Mouse (Mus musculus): ENCODE data around the gene Akr1c6.
"Not testable (repeated sequence)": the region's sequence is repeated elsewhere in the genome, so short reads cannot be mapped to it uniquely, and the experiment has no call there.

The Akr1c6 gene

DNA sequence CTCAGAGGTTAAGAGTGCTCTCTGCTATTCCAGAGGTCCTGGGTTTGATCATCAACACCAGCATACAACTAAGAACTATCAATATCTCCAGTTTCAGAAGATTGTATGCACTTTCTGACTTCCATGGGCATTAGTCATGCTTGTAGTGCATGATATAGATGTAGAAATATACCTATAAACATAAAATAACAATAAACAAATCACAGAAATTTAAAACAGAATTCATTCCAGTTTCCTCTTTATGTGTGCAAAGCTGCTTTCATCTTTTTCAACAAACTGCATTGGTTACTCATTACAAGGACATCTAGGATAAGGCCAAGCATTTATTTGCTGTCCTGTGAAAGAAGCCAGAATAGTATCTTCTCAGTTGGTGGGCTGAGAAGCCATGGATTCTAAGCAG is at the start of gene Akr1c6:
TSS of gene Akr1c6 (plus strand) at position 301 of the 400 bp plus-strand sequence.
- no peak for DNase-seq (ENCODE audit: low spot score in 2 of 2)

DNA sequence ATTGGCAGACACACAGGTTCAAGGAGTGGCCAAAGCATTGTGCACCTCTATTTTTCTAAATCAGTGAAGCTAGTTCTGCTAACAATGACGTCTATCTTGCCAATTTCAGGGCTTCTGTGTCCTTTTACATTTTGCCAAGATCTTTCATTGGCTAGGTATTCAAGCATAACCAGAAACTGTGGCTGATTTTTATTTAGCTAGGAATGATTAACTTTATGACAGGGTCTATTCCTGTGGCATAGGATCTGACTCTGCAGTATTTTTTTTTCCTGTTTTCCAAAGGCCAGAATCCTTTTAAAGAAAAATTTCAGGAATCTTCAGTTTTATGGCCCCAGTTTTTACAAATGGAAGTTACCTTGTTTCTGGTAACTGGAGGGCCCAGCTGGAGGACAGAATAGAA is 49.2 kb upstream of the Akr1c6 start:
- no peak for DNase-seq (ENCODE audit: low spot score in 2 of 2)

DNA sequence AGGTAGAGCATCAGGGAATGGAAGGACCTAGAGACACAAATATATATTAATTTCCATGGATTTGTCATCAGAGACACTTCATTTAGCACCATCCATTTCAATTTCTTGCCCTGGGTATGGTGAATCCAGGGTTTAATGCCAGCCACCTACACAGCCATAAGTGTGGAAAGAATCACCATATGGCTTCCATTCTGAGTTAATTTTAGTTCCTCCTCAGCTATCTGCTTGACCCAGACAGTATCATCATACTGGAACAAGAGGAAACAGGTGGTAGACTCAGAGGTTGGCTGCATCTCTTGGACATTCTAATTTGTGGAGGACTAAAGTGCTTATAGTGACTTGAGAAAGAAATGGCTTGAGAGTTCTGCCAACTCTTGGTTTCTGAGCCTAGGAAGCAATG is 48.6 kb upstream of the Akr1c6 start:
- peak; percentile 0 to 37 for DNase-seq (ENCODE audit: low spot score in 2 of 2)

DNA sequence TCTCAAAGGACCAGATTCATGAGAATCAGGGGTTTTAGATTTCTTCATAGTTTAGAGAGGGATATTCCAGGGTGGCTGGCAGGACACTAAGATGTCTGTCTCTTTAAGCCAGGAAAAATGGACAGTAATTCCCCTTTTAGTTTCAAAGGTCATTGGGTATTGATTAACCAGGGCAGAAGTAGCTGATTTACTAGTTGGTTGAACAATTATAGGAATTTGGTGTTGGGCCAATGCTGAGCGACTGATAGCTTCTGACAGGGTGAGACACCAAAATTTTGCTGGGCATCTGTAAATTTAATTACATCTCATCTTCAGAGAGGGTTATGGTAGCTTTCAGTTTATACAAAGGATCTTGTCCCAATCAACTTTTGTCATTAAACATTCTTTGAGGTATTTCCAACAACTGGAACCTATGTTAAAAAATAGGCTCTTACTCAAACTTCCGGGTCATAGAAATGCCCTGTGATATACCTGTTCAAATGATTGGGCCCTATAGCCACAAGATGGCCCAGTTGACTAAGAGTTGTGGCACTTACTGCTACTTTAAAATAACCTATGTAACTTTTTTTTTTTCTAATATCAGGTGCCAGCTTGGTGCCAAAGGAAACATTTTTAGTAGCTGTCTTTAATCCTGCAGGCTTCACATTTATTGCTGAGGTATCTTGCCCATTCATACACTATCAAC is 45.2 kb upstream of the Akr1c6 start:
- DNase-seq (ENCODE audit: low spot score in 2 of 2), result no peak

DNA sequence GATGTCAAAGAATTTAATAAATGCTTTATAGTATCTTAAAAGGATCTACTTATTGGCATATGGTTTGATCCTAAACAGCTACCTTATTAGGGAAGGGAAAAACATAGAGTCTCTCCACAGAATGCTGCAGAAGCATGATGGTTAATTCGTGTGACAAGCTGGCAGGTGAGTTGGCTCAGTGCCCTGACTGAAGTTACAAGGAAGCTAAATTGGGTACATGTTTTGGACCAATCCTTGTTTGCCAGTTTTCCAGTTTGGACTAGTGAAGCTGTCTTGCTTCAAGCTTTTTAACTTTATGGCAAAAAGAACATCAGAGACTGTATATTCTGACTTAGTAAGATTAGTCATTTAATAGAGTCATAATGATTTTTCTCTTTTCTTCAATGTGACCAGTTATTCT is 33.7 kb upstream of the Akr1c6 start:
- not testable (repeated sequence) for DNase-seq (ENCODE audit: low spot score in 2 of 2)

DNA sequence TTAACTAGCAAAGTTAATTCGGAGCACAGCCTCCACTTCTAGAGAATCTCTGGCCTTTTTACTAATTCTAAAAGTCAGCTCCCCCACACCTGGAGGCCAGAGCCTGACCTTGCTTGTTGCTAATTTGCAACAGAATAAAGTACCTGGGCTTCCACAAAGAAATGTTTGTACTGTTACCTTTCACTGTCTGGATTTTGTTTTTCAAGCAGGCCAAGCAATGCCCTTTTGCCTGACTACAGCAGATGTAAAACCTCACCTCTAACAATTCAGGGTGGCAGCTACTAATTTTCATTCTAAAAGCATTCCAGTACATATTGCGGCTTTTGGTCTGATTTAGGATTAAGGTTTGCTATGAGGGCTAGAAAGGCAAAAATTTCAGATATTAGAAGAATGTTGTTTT is 33.3 kb upstream of the Akr1c6 start:
- no peak for DNase-seq (ENCODE audit: low spot score in 2 of 2)

DNA sequence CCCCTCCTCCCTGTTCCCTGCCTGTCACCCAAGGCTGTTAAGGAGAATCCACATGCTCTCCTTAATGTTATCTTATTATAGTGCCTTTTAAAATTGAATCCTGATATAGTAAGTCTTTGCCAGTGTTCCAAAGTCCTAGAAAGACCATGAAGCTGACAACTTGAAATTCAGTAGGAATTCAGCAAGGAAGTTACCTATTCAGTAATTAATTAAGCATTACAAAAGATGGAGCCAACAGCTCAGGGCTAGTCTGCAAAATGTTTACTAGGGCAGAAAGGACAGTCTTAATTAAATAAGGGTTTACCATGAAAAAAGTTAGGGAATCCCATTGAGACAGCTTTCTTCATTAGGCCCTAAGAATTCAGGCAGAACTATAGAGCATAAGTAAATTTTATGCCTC is 31.9 kb upstream of the Akr1c6 start:
- no peak for DNase-seq (ENCODE audit: low spot score in 2 of 2)

DNA sequence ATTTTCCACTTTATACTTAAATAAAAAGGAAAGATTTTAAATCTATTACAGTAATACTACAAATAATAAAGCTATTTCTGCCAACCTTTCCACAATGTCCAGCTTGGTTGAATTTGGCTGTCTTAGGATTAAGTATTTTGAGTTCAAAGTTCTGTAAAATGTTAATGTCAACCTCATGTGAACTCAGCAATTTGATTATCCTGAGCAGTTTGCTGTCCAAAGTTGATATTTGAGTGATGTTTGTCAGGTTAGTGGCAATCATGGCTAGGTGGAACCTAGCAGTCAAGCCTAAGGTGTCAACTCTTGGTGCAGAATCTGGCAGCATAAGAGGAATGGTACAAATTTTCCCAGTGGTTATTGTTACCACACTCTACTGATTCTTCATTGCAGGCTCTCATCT is 29.4 kb upstream of the Akr1c6 start:
- DNase-seq (ENCODE audit: low spot score in 2 of 2), result no peak

DNA sequence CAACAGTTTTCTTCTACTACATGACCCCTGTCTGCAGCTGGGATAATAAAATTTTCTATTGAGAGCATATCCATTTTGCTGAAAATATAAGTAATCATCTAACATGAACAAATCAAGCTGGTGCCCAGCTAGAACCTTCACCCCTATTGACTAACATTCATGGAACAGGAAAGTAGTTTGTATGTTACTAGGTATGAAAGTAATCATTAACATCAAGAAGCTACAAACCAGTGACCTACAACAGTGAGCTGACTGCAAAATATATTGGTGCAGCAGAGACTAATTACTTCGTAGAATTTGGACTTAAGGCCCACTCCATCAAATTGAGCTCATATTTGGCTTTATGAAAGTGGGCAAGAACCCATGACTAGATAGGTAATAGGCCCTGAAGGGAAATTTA is 27.3 kb upstream of the Akr1c6 start:
- DNase-seq (ENCODE audit: low spot score in 2 of 2), result no peak

DNA sequence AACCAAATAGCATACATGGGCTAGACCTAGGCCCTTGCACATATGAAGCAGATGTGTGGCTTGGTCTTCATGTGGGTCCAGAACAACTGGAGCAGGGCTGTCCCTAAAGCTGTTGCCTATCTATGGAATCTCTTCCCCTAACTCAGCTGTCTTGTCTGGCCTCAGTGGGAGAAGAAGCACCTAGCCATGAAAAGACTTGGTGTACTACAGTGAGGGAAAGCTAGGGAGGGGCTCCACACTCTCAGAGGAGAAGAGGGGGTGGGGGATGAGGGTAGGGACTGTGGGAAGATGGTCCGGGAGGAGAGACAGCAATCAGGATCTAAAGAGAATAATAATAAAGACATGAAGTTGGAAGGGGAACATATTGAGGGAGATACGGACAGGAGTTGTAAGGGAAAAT is 5.5 kb upstream of the Akr1c6 start:
- no peak for DNase-seq (ENCODE audit: low spot score in 2 of 2)

DNA sequence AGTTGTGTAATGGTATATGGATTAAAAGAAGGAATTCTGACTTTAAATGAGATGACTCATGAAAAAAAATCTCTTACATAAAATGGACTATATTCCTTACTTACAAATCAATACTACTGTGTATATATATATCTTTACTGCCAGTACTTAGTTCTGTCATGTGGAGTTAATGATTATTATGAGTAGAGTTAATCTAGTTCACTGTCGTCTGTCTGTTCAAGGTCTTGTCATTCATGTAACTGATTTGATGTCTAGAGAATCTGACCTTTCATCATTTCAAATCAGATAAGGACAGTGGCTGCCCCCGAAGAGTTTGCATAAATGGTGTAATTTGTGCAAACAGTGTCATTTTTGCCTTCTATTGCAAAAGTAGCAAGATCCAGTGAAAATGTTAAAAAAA is 5.1 kb upstream of the Akr1c6 start:
- DNase-seq (ENCODE audit: low spot score in 2 of 2), result no peak

DNA sequence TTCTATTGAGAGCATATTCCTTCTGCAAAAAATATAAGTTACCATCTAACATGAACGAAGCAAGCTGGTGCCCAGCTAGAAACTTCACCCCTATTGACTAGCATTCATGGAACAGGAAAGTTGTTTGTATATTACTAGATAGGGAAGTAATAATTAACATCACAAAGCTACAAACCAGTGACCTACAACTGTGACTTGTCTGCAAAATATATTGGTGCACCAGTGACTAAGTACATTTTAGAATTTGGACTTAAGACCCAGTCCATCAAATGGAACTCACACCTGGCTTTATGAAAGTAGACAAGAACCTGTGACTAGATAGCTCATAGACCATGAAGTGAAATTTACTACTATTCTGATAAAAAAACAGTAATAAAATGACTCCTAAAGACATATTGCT is 3.0 kb upstream of the Akr1c6 start:
- no peak for DNase-seq (ENCODE audit: low spot score in 2 of 2)

DNA sequence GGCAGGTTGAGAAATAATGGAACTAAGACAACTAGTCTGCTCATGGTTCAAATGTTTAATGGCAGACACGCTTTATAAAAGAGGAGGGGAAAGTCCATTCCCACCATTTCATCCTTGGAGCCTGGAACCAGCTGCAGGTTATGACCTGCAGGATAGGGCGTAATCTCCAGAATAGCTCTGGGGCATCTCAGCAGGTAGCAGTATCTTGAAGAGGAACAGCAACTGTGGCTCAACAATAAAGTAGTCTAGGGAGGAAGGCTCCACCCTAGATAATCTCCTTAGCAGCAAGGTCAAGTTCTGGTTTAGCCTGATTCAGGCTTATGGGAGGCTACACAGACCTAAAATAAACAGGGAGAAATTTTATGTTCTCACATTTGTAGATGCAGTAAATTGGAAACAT is 31.5 kb downstream of the Akr1c6 start:
- no peak for DNase-seq (ENCODE audit: low spot score in 2 of 2)

DNA sequence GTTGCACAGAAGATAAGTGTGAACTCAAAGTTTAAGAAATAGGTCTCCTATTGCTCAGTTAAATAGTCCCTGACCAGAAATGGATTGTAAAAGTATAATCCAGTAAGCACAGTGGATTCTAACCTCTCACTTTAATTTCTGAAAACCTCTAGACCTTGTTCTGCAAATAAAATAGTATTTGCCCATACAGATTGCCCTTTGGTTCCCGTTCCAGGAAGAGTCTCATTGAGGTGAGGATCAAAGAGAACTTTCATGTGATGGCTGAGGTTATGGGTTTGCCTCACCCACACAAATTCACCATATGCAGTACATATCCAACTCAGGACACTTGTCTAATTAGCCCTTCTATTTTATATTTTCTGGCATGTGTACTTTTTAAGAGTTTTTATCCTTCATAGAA is 33.8 kb downstream of the Akr1c6 start:
- no peak for DNase-seq (ENCODE audit: low spot score in 2 of 2)

All from frontal cortex, postnatal 36 days (tissue).